Mouse (Mus musculus): Measurements from ENCODE around the gene Top3a. TPM values are rescaled to one million over a fixed set of nuclear protein-coding genes. Genes with fewer than 3 reads are reported as not detected.
A peak's percentile ranks its signal among the peaks of the same experiment; 100 is the strongest.

Top3a gene
- polyA plus RNA-seq, 1 experiment from 2014 or later, result 25.9 TPM

- ATAC-seq (replicated peaks; ENCODE audit: low FRiP score), result no peak
- no peaks in the 10 kb centered on the region for H3K27me3 ChIP-seq (ENCODE audit: control insufficient read depth, insufficient read depth, low read length)
- no peaks in the 10 kb centered on the region for H3K9me3 ChIP-seq (ENCODE audit: control insufficient read depth, low read length)
- H3K36me3 ChIP-seq (ENCODE audit: control insufficient read depth, insufficient read depth, low read length), result peaks cover 34% of the 10 kb centered on the region; the same call in 1 of the 2 replicates
- no peak overlapping the region for H3K9ac ChIP-seq (ENCODE audit: low read length)
- 96% methylated on average over 13 of the region's 13 CpGs for WGBS
- no peak overlapping the region for H3K27ac ChIP-seq (ENCODE audit: low read depth, low read length)
- H3K4me3 ChIP-seq (ENCODE audit: low read depth, low read length), result no peak overlapping the region
- H3K4me1 ChIP-seq (replicated peaks; ENCODE audit: control insufficient read depth, insufficient read depth, low read length), result no peaks in the 10 kb centered on the region
- no peak for DNase-seq (ENCODE audit: low spot score)
- H3K4me2 ChIP-seq (ENCODE audit: low read depth, low read length, severe bottlenecking), result no peak overlapping the region
Observed at GRCm38 (mm10) chr11:60712639-60713255, 64.4 kb downstream of the Top3a start.

GRCm38 (mm10) chr11:60712040-60712439 lies 65.1 kb downstream of the Top3a start:
- Histone ChIP-seq H3K9me3 (ENCODE audit: control insufficient read depth, low read length) (no peaks in the 10 kb centered on the region), H3K4me1 (replicated peaks; ENCODE audit: control insufficient read depth, insufficient read depth, low read length) (no peaks in the 10 kb centered on the region), H3K4me2 (ENCODE audit: low read depth, low read length, severe bottlenecking) (no peak overlapping the region), H3K36me3 (ENCODE audit: control insufficient read depth, insufficient read depth, low read length) (peaks cover 40% of the 10 kb centered on the region; the same call in 1 of the 2 replicates), H3K27ac (ENCODE audit: low read depth, low read length) (no peak overlapping the region), H3K27me3 (ENCODE audit: control insufficient read depth, insufficient read depth, low read length) (no peaks in the 10 kb centered on the region), H3K4me3 (ENCODE audit: low read depth, low read length) (no peak overlapping the region), H3K9ac (ENCODE audit: low read length) (no peak overlapping the region)
- 98% methylated on average over 18 of the region's 18 CpGs for WGBS
- DNase-seq (ENCODE audit: low spot score) (no peak), ATAC-seq (replicated peaks; ENCODE audit: low FRiP score) (no peak)

GRCm38 (mm10) chr11:60711218-60711617 lies 65.9 kb downstream of the Top3a start:
- Histone ChIP-seq H3K4me2 (ENCODE audit: low read depth, low read length, severe bottlenecking) (no peak overlapping the region), H3K4me1 (replicated peaks; ENCODE audit: control insufficient read depth, insufficient read depth, low read length) (no peaks in the 10 kb centered on the region), H3K9ac (ENCODE audit: low read length) (no peak overlapping the region), H3K27me3 (ENCODE audit: control insufficient read depth, insufficient read depth, low read length) (no peaks in the 10 kb centered on the region), H3K9me3 (ENCODE audit: control insufficient read depth, low read length) (no peaks in the 10 kb centered on the region), H3K4me3 (ENCODE audit: low read depth, low read length) (no peak overlapping the region), H3K36me3 (ENCODE audit: control insufficient read depth, insufficient read depth, low read length) (peaks cover 46% of the 10 kb centered on the region), H3K27ac (ENCODE audit: low read depth, low read length) (no peak overlapping the region)
- ATAC-seq (replicated peaks; ENCODE audit: low FRiP score) (no peak), DNase-seq (ENCODE audit: low spot score) (no peak)
- 92% methylated on average over 17 of the region's 17 CpGs for WGBS

- WGBS, result 96% methylated on average over 45 of the region's 45 CpGs
- peak; percentile 48 for DNase-seq (ENCODE audit: low spot score)
- H3K9me3 ChIP-seq (ENCODE audit: control insufficient read depth, low read length), result no peaks in the 10 kb centered on the region
Observed at GRCm38 (mm10) chr11:60709481-60710465, 67.4 kb downstream of the Top3a start.

GRCm38 (mm10) chr11:60708631-60709030 lies 68.5 kb downstream of the Top3a start:
- WGBS, result 87% methylated on average over 10 of the region's 10 CpGs
- H3K4me3 ChIP-seq (ENCODE audit: low read depth, low read length), result no peak overlapping the region
- no peak overlapping the region for H3K9ac ChIP-seq (ENCODE audit: low read length)

More at GRCm38 (mm10) chr11:60709481-60710465, 67.4 kb downstream of the Top3a start:
- Histone ChIP-seq H3K27me3 (ENCODE audit: control insufficient read depth, insufficient read depth, low read length) (no peaks in the 10 kb centered on the region), H3K36me3 (ENCODE audit: control insufficient read depth, insufficient read depth, low read length) (peaks cover 51% of the 10 kb centered on the region), H3K4me1 (replicated peaks; ENCODE audit: control insufficient read depth, insufficient read depth, low read length) (no peaks in the 10 kb centered on the region), H3K4me3 (ENCODE audit: low read depth, low read length) (no peak overlapping the region), H3K27ac (ENCODE audit: low read depth, low read length) (no peak overlapping the region), H3K4me2 (ENCODE audit: low read depth, low read length, severe bottlenecking) (no peak overlapping the region), H3K9ac (ENCODE audit: low read length) (no peak overlapping the region)
- no peak for ATAC-seq (replicated peaks; ENCODE audit: low FRiP score)

GRCm38 (mm10) chr11:60707672-60708071 lies 69.5 kb downstream of the Top3a start:
- Histone ChIP-seq H3K4me2 (ENCODE audit: low read depth, low read length, severe bottlenecking) (no peak overlapping the region), H3K4me3 (ENCODE audit: low read depth, low read length) (no peak overlapping the region), H3K27ac (ENCODE audit: low read depth, low read length) (no peak overlapping the region), H3K27me3 (ENCODE audit: control insufficient read depth, insufficient read depth, low read length) (no peaks in the 10 kb centered on the region), H3K9me3 (ENCODE audit: control insufficient read depth, low read length) (no peaks in the 10 kb centered on the region), H3K36me3 (ENCODE audit: control insufficient read depth, insufficient read depth, low read length) (peaks cover 44% of the 10 kb centered on the region), H3K9ac (ENCODE audit: low read length) (no peak overlapping the region), H3K4me1 (replicated peaks; ENCODE audit: control insufficient read depth, insufficient read depth, low read length) (no peaks in the 10 kb centered on the region; the same call in 1 of the 2 replicates)
- ATAC-seq (replicated peaks; ENCODE audit: low FRiP score), result no peak
- DNase-seq (ENCODE audit: low spot score), result peak; percentile 49
- WGBS, result 87% methylated on average over 3 of the region's 3 CpGs

More at GRCm38 (mm10) chr11:60708631-60709030, 68.5 kb downstream of the Top3a start:
- H3K4me1 ChIP-seq (replicated peaks; ENCODE audit: control insufficient read depth, insufficient read depth, low read length), result no peaks in the 10 kb centered on the region
- H3K27ac ChIP-seq (ENCODE audit: low read depth, low read length), result no peak overlapping the region
- H3K27me3 ChIP-seq (ENCODE audit: control insufficient read depth, insufficient read depth, low read length), result no peaks in the 10 kb centered on the region
- peaks cover 48% of the 10 kb centered on the region for H3K36me3 ChIP-seq (ENCODE audit: control insufficient read depth, insufficient read depth, low read length)
- H3K4me2 ChIP-seq (ENCODE audit: low read depth, low read length, severe bottlenecking), result no peak overlapping the region
- no peaks in the 10 kb centered on the region for H3K9me3 ChIP-seq (ENCODE audit: control insufficient read depth, low read length)
- no peak for DNase-seq (ENCODE audit: low spot score)
- ATAC-seq (replicated peaks; ENCODE audit: low FRiP score), result no peak

GRCm38 (mm10) chr11:60706696-60707480 lies 70.3 kb downstream of the Top3a start:
- Histone ChIP-seq H3K27me3 (ENCODE audit: control insufficient read depth, insufficient read depth, low read length) (no peaks in the 10 kb centered on the region), H3K36me3 (ENCODE audit: control insufficient read depth, insufficient read depth, low read length) (peaks cover 40% of the 10 kb centered on the region), H3K27ac (ENCODE audit: low read depth, low read length) (no peak overlapping the region), H3K4me2 (ENCODE audit: low read depth, low read length, severe bottlenecking) (no peak overlapping the region), H3K9ac (ENCODE audit: low read length) (no peak overlapping the region), H3K9me3 (ENCODE audit: control insufficient read depth, low read length) (no peaks in the 10 kb centered on the region), H3K4me1 (replicated peaks; ENCODE audit: control insufficient read depth, insufficient read depth, low read length) (no peaks in the 10 kb centered on the region; the same call in 1 of the 2 replicates), H3K4me3 (ENCODE audit: low read depth, low read length) (no peak overlapping the region)
- peak; percentile 46 for DNase-seq (ENCODE audit: low spot score)
- WGBS, result 90% methylated on average over 14 of the region's 14 CpGs
- no peak for ATAC-seq (replicated peaks; ENCODE audit: low FRiP score)

- Histone ChIP-seq H3K27ac (ENCODE audit: low read depth, low read length) (no peak overlapping the region), H3K9me3 (ENCODE audit: control insufficient read depth, low read length) (no peaks in the 10 kb centered on the region), H3K4me1 (replicated peaks; ENCODE audit: control insufficient read depth, insufficient read depth, low read length) (peaks cover 5% of the 10 kb centered on the region), H3K27me3 (ENCODE audit: control insufficient read depth, insufficient read depth, low read length) (no peaks in the 10 kb centered on the region), H3K9ac (ENCODE audit: low read length) (no peak overlapping the region), H3K36me3 (ENCODE audit: control insufficient read depth, insufficient read depth, low read length) (peaks cover 32% of the 10 kb centered on the region), H3K4me3 (ENCODE audit: low read depth, low read length) (no peak overlapping the region), H3K4me2 (ENCODE audit: low read depth, low read length, severe bottlenecking) (no peak overlapping the region)
- ATAC-seq (replicated peaks; ENCODE audit: low FRiP score), result no peak
- 87% methylated on average over 7 of the region's 7 CpGs for WGBS
- DNase-seq (ENCODE audit: low spot score), result no peak
Observed at GRCm38 (mm10) chr11:60706076-60706475, 71.1 kb downstream of the Top3a start.
